Mouse (Mus musculus): Measurements from ENCODE around the gene Trim46. TPM values are rescaled to one million over a fixed set of nuclear protein-coding genes. Genes with fewer than 3 reads are reported as not detected.

Gene Trim46
- polyA plus RNA-seq, 1 experiment from 2014 or later: 1.9 TPM

GRCm38 (mm10) chr3:89213803-89214530, 32.1 kb downstream of the Trim46 start:
- DNase-seq (ENCODE audit: low spot score): peak; percentile 97
- no peaks in the 10 kb centered on the region for H3K27me3 ChIP-seq (ENCODE audit: insufficient read depth, poor library complexity, severe bottlenecking)
- H3K4me3 ChIP-seq: peak overlapping the region; percentile 96
- H3K27ac ChIP-seq: peak overlapping the region; percentile 97
- under 1% methylated on average over 69 of the region's 69 CpGs for WGBS
- no peaks in the 10 kb centered on the region for H3K9me3 ChIP-seq
- H3K4me1 ChIP-seq: peaks cover 39% of the 10 kb centered on the region
- H3K36me3 ChIP-seq: peaks cover 26% of the 10 kb centered on the region

- WGBS: 82% methylated on average over 7 of the region's 7 CpGs
- H3K27ac ChIP-seq: no peak overlapping the region
- peaks cover 58% of the 10 kb centered on the region for H3K36me3 ChIP-seq
These were observed 35.4 kb downstream of the Trim46 start for GRCm38 (mm10) chr3:89210731-89211130.

GRCm38 (mm10) chr3:89210162-89210561, 35.9 kb downstream of the Trim46 start:
- no peak overlapping the region for H3K4me3 ChIP-seq
- no peaks in the 10 kb centered on the region for H3K9me3 ChIP-seq
- no peak overlapping the region for H3K27ac ChIP-seq
- WGBS: 85% methylated on average over 13 of the region's 13 CpGs
- H3K27me3 ChIP-seq (ENCODE audit: insufficient read depth, poor library complexity, severe bottlenecking): no peaks in the 10 kb centered on the region
- peaks cover 25% of the 10 kb centered on the region for H3K4me1 ChIP-seq
- no peak for DNase-seq (ENCODE audit: low spot score)
- peaks cover 63% of the 10 kb centered on the region for H3K36me3 ChIP-seq

More at GRCm38 (mm10) chr3:89210731-89211130, 35.4 kb downstream of the Trim46 start:
- Histone ChIP-seq H3K27me3 (ENCODE audit: insufficient read depth, poor library complexity, severe bottlenecking) (no peaks in the 10 kb centered on the region), H3K4me3 (no peak overlapping the region), H3K4me1 (peaks cover 31% of the 10 kb centered on the region), H3K9me3 (no peaks in the 10 kb centered on the region)
- no peak for DNase-seq (ENCODE audit: low spot score)

GRCm38 (mm10) chr3:89209731-89210130, 36.4 kb downstream of the Trim46 start:
- H3K36me3 ChIP-seq: peaks cover 67% of the 10 kb centered on the region
- no peaks in the 10 kb centered on the region for H3K27me3 ChIP-seq (ENCODE audit: insufficient read depth, poor library complexity, severe bottlenecking)
- H3K27ac ChIP-seq: no peak overlapping the region
- no peak overlapping the region for H3K4me3 ChIP-seq
- peaks cover 21% of the 10 kb centered on the region for H3K4me1 ChIP-seq
- WGBS: 90% methylated on average over 7 of the region's 7 CpGs
- no peak for DNase-seq (ENCODE audit: low spot score)
- no peaks in the 10 kb centered on the region for H3K9me3 ChIP-seq

GRCm38 (mm10) chr3:89208736-89209135, 37.4 kb downstream of the Trim46 start:
- WGBS: 90% methylated on average over 6 of the region's 6 CpGs
- Histone ChIP-seq H3K27ac (no peak overlapping the region), H3K9me3 (no peaks in the 10 kb centered on the region), H3K4me3 (no peak overlapping the region), H3K27me3 (ENCODE audit: insufficient read depth, poor library complexity, severe bottlenecking) (no peaks in the 10 kb centered on the region), H3K4me1 (peaks cover 11% of the 10 kb centered on the region), H3K36me3 (peaks cover 76% of the 10 kb centered on the region)
- no peak for DNase-seq (ENCODE audit: low spot score)

- H3K27me3 ChIP-seq (ENCODE audit: insufficient read depth, poor library complexity, severe bottlenecking): no peaks in the 10 kb centered on the region
- H3K4me3 ChIP-seq: no peak overlapping the region
- peaks cover 13% of the 10 kb centered on the region for H3K4me1 ChIP-seq
- H3K9me3 ChIP-seq: no peaks in the 10 kb centered on the region
- DNase-seq (ENCODE audit: low spot score): no peak
- no peak overlapping the region for H3K27ac ChIP-seq
- 84% methylated on average over 13 of the region's 13 CpGs for WGBS
- peaks cover 76% of the 10 kb centered on the region for H3K36me3 ChIP-seq
These were observed 37.9 kb downstream of the Trim46 start for GRCm38 (mm10) chr3:89208075-89208657.

GRCm38 (mm10) chr3:89206695-89207094, 39.4 kb downstream of the Trim46 start:
- 92% methylated on average over 2 of the region's 2 CpGs for WGBS
- Histone ChIP-seq H3K9me3 (no peaks in the 10 kb centered on the region), H3K4me3 (no peak overlapping the region), H3K36me3 (peaks cover 76% of the 10 kb centered on the region), H3K27ac (no peak overlapping the region), H3K27me3 (ENCODE audit: insufficient read depth, poor library complexity, severe bottlenecking) (no peaks in the 10 kb centered on the region), H3K4me1 (peaks cover 6% of the 10 kb centered on the region)
- DNase-seq (ENCODE audit: low spot score): no peak

GRCm38 (mm10) chr3:89206079-89206478, 40.0 kb downstream of the Trim46 start:
- Histone ChIP-seq H3K27me3 (ENCODE audit: insufficient read depth, poor library complexity, severe bottlenecking) (no peaks in the 10 kb centered on the region), H3K4me1 (peaks cover 6% of the 10 kb centered on the region), H3K27ac (no peak overlapping the region), H3K4me3 (no peak overlapping the region), H3K36me3 (peaks cover 71% of the 10 kb centered on the region), H3K9me3 (no peaks in the 10 kb centered on the region)
- no peak for DNase-seq (ENCODE audit: low spot score)
- 92% methylated on average over 7 of the region's 7 CpGs for WGBS

- H3K27me3 ChIP-seq (ENCODE audit: insufficient read depth, poor library complexity, severe bottlenecking): no peaks in the 10 kb centered on the region
These were observed 43.0 kb downstream of the Trim46 start for GRCm38 (mm10) chr3:89203142-89203514.

GRCm38 (mm10) chr3:89202253-89203141, 43.6 kb downstream of the Trim46 start, which contains the start of gene Gba:
TSS of gene Gba (plus strand) at chr3:89202928.
- peak within 1 kb of the TSS; percentile 75 for H3K27ac ChIP-seq

More at GRCm38 (mm10) chr3:89203142-89203514, 43.0 kb downstream of the Trim46 start:
- peak overlapping the region; percentile 72 for H3K4me3 ChIP-seq
- no peaks in the 10 kb centered on the region for H3K9me3 ChIP-seq
- peaks cover 6% of the 10 kb centered on the region for H3K4me1 ChIP-seq
- no peak for DNase-seq (ENCODE audit: low spot score)
- 37% methylated on average over 5 of the region's 5 CpGs for WGBS
- H3K36me3 ChIP-seq: peaks cover 41% of the 10 kb centered on the region
- peak overlapping the region; percentile 75 for H3K27ac ChIP-seq

GRCm38 (mm10) chr3:89199839-89200238, 46.3 kb downstream of the Trim46 start:
- Histone ChIP-seq H3K4me1 (peaks cover 19% of the 10 kb centered on the region), H3K27me3 (ENCODE audit: insufficient read depth, poor library complexity, severe bottlenecking) (no peaks in the 10 kb centered on the region), H3K36me3 (peaks cover 10% of the 10 kb centered on the region), H3K27ac (no peak overlapping the region), H3K4me3 (no peak overlapping the region), H3K9me3 (no peaks in the 10 kb centered on the region)
- 71% methylated on average over 3 of the region's 3 CpGs for WGBS
- DNase-seq (ENCODE audit: low spot score): no peak

More at GRCm38 (mm10) chr3:89202253-89203141, 43.6 kb downstream of the Trim46 start, which contains the start of gene Gba:
- Histone ChIP-seq H3K4me1 (peaks cover 6% of the 10 kb centered on the region), H3K27me3 (ENCODE audit: insufficient read depth, poor library complexity, severe bottlenecking) (no peaks in the 10 kb centered on the region), H3K4me3 (peak within 1 kb of the TSS; percentile 72), H3K36me3 (peaks cover 35% of the 10 kb centered on the region), H3K9me3 (no peaks in the 10 kb centered on the region)
- DNase-seq (ENCODE audit: low spot score): peak; percentile 94
- 26% methylated on average over 13 of the region's 13 CpGs for WGBS

- Histone ChIP-seq H3K27ac (peak overlapping the region; percentile 89), H3K4me3 (peak overlapping the region; percentile 62), H3K27me3 (ENCODE audit: insufficient read depth, poor library complexity, severe bottlenecking) (no peaks in the 10 kb centered on the region), H3K36me3 (no peaks in the 10 kb centered on the region), H3K9me3 (no peaks in the 10 kb centered on the region), H3K4me1 (peaks cover 13% of the 10 kb centered on the region)
- 9% methylated on average over 33 of the region's 33 CpGs for WGBS
- peak; percentile 98 for DNase-seq (ENCODE audit: low spot score)
These were observed 49.9 kb downstream of the Trim46 start for GRCm38 (mm10) chr3:89195979-89196877.

All from heart, embryonic 10.5 days (tissue).